Mouse (Mus musculus) G1E (cell line): Measurements from ENCODE around the gene Dedd2. TPM values are rescaled to one million over a fixed set of nuclear protein-coding genes. Genes with fewer than 3 reads are reported as not detected.

Source experiments
- ATAC-seq: 2 replicates; pipeline ENCODE4 v1.8.0; 2016; ENCODE audit warnings: mild to moderate bottlenecking; ENCODE audit not compliant: insufficient number of reproducible peaks, poor library complexity, low FRiP score, severe bottlenecking; ENCODE audit errors: extremely low read depth
- DNase-seq: peaks from one replicate; pipeline ENCODE4 v3.0.0; 2012; ENCODE audit warnings: low spot score
- H3K27me3 ChIP-seq: 2 replicates; pipeline ENCODE4 v1.6.1; 2012; ENCODE audit warnings: mild to moderate bottlenecking, low read length, inconsistent platforms; ENCODE audit not compliant: insufficient read depth
- H3K36me3 ChIP-seq: replicated peaks from 2 replicates; pipeline ENCODE3; 2012; ENCODE audit warnings: mild to moderate bottlenecking, inconsistent platforms
- H3K4me1 ChIP-seq: 2 replicates; pipeline ENCODE4 v1.6.1; 2012; ENCODE audit warnings: low read depth, low read length, inconsistent platforms, mixed read lengths; ENCODE audit not compliant: insufficient read depth
- H3K4me3 ChIP-seq: 2 replicates; pipeline ENCODE4 v1.5.1; 2012; ENCODE audit warnings: low read depth, mild to moderate bottlenecking, inconsistent platforms, low read length, moderate library complexity, mixed read lengths
- H3K9me3 ChIP-seq: replicated peaks from 2 replicates; pipeline ENCODE4 v1.6.1; 2012; ENCODE audit warnings: inconsistent platforms
- CTCF ChIP-seq: IDR thresholded peaks from 2 replicates; pipeline ENCODE4 v1.5.1; 2012; ENCODE audit warnings: low read depth, low read length, inconsistent platforms, mixed read lengths
- GATA1 ChIP-seq: IDR thresholded peaks from 2 replicates; pipeline ENCODE4 v1.6.1; 2012; ENCODE audit warnings: borderline replicate concordance, low read length, inconsistent platforms, mixed read lengths
- GATA2 ChIP-seq: IDR thresholded peaks from 2 replicates; pipeline ENCODE4 v1.6.1; 2012; ENCODE audit warnings: low read depth, low read length, inconsistent platforms, borderline replicate concordance
- POLR2AphosphoS5 ChIP-seq: IDR thresholded peaks from 2 replicates; pipeline ENCODE4 v1.6.1; 2012; ENCODE audit warnings: low read depth, low read length, inconsistent platforms; ENCODE audit not compliant: insufficient replicate concordance
- TAL1 ChIP-seq: conservative IDR thresholded peaks from 2 replicates; pipeline ENCODE4 v1.6.1; 2012; ENCODE audit warnings: low read depth, low read length, inconsistent platforms, mixed read lengths
- polyA plus RNA-seq: library from polyadenylated mRNA; stranded (reverse); fragments of >175 nt; gene quantifications from 2 replicates; pipeline ENCODE4 v1.2.3, GENCODE M21; 2012
- total RNA-seq, 2 experiments: library from RNA; stranded (forward) in 1 of 2; stranded (reverse) in 1 of 2; fragments of 200-1000 nt in 1 of 2; fragments of >200 nt in 1 of 2; fragmentation: Nextera tagmentation in 1 of 2; gene quantifications; 2 replicates each; pipeline ENCODE4 v1.2.3; 2014 to 2017

Gene Dedd2
- total and polyA plus RNA-seq, 3 experiments: 9.7 to 43.7 (median 13.1) TPM

GRCm38 (mm10) chr7:25151916-25152556 lies 68.4 kb downstream of the Dedd2 start:
- no peak for ATAC-seq
- no peak overlapping the region for H3K4me3 ChIP-seq
- peaks cover 61% of the 10 kb centered on the region for H3K4me1 ChIP-seq
- TF ChIP-seq TAL1: no peak
- no peak for TF ChIP-seq CTCF
- DNase-seq: no peak
- H3K9me3 ChIP-seq: no peaks in the 10 kb centered on the region
- H3K27me3 ChIP-seq: peaks cover 30% of the 10 kb centered on the region; the same call in 1 of the 2 replicates
- no peaks in the 10 kb centered on the region for H3K36me3 ChIP-seq

GRCm38 (mm10) chr7:25151009-25151408 lies 69.4 kb downstream of the Dedd2 start:
- no peak for ATAC-seq
- no peaks in the 10 kb centered on the region for H3K36me3 ChIP-seq
- peaks cover 51% of the 10 kb centered on the region for H3K4me1 ChIP-seq
- peaks cover 30% of the 10 kb centered on the region; the same call in 1 of the 2 replicates for H3K27me3 ChIP-seq
- no peaks in the 10 kb centered on the region for H3K9me3 ChIP-seq
- TF ChIP-seq CTCF (no peak), GATA1 (no peak), TAL1 (no peak), GATA2 (no peak), POLR2AphosphoS5 (no peak)
- H3K4me3 ChIP-seq: no peak overlapping the region
- DNase-seq: no peak

GRCm38 (mm10) chr7:25150151-25150663 lies 70.2 kb downstream of the Dedd2 start:
- ATAC-seq: no peak
- DNase-seq: no peak
- Histone ChIP-seq H3K4me3 (no peak overlapping the region), H3K36me3 (no peaks in the 10 kb centered on the region), H3K27me3 (peaks cover 30% of the 10 kb centered on the region; the same call in 1 of the 2 replicates), H3K4me1 (peaks cover 43% of the 10 kb centered on the region), H3K9me3 (no peaks in the 10 kb centered on the region)
- TF ChIP-seq GATA1: no peak
- TF ChIP-seq POLR2AphosphoS5: no peak
- no peak for TF ChIP-seq CTCF
- no peak for TF ChIP-seq TAL1
- TF ChIP-seq GATA2: no peak

Other genes with a start within 250 kb of the Dedd2 start
- gene Rabac1, start 247.9 kb downstream of the Dedd2 start, total RNA-seq (2014; fragmentation: Nextera tagmentation): 11.7 and 17.3 TPM in 2 replicates
- 36.3 and 49.3 TPM in 2 replicates for gene Rabac1, start 247.9 kb downstream of the Dedd2 start, total RNA-seq (2017)
- gene Rabac1, start 247.9 kb downstream of the Dedd2 start, polyA plus RNA-seq: 79.9 and 99.9 TPM in 2 replicates
- gene Atp1a3, start 214.7 kb downstream of the Dedd2 start, total RNA-seq (2014; fragmentation: Nextera tagmentation): not detected in 2 replicates
- 0.06 and 0.11 TPM in 2 replicates for gene Atp1a3, start 214.7 kb downstream of the Dedd2 start, total RNA-seq (2017)
- gene Atp1a3, start 214.7 kb downstream of the Dedd2 start, polyA plus RNA-seq: 0.04 TPM in 1 of 2 replicates, not detected in the other
- gene Grik5, start 148.3 kb downstream of the Dedd2 start, total RNA-seq (2014; fragmentation: Nextera tagmentation): 168 and 198 TPM in 2 replicates
- 75.9 and 91.3 TPM in 2 replicates for gene Grik5, start 148.3 kb downstream of the Dedd2 start, total RNA-seq (2017)
- gene Grik5, start 148.3 kb downstream of the Dedd2 start, polyA plus RNA-seq: 85.8 and 94.6 TPM in 2 replicates
- 31.5 and 31.7 TPM in 2 replicates for gene Zfp574, start 148.0 kb downstream of the Dedd2 start, total RNA-seq (2014; fragmentation: Nextera tagmentation)
- 14.8 and 15.4 TPM in 2 replicates for gene Zfp574, start 148.0 kb downstream of the Dedd2 start, total RNA-seq (2017)
- gene Zfp574, start 148.0 kb downstream of the Dedd2 start, polyA plus RNA-seq: 66.3 and 69.0 TPM in 2 replicates
- 0.38 and 1.6 TPM in 2 replicates for gene Pou2f2, start 40.9 kb downstream of the Dedd2 start, total RNA-seq (2014; fragmentation: Nextera tagmentation)
- gene Pou2f2, start 40.9 kb downstream of the Dedd2 start, total RNA-seq (2017): 0.06 and 0.16 TPM in 2 replicates
- gene Pou2f2, start 40.9 kb downstream of the Dedd2 start, polyA plus RNA-seq: 0.58 and 0.59 TPM in 2 replicates
- 20.4 and 20.8 TPM in 2 replicates for gene Zfp526, start 810 bp upstream of the Dedd2 start, total RNA-seq (2014; fragmentation: Nextera tagmentation)
- gene Zfp526, start 810 bp upstream of the Dedd2 start, total RNA-seq (2017): 8.8 and 9.9 TPM in 2 replicates
- gene Zfp526, start 810 bp upstream of the Dedd2 start, polyA plus RNA-seq: 27.6 and 28.7 TPM in 2 replicates
- 154 and 167 TPM in 2 replicates for gene Gsk3a, start 17.2 kb upstream of the Dedd2 start, total RNA-seq (2014; fragmentation: Nextera tagmentation)
- gene Gsk3a, start 17.2 kb upstream of the Dedd2 start, total RNA-seq (2017): 38.9 and 41.6 TPM in 2 replicates
- gene Gsk3a, start 17.2 kb upstream of the Dedd2 start, polyA plus RNA-seq: 107 and 113 TPM in 2 replicates
- gene Erf, start 30.1 kb upstream of the Dedd2 start, total RNA-seq (2014; fragmentation: Nextera tagmentation): 31.5 and 43.4 TPM in 2 replicates
- gene Erf, start 30.1 kb upstream of the Dedd2 start, total RNA-seq (2017): 6.9 TPM in 2 replicates
- gene Erf, start 30.1 kb upstream of the Dedd2 start, polyA plus RNA-seq: 97.7 and 117 TPM in 2 replicates
- gene Cic, start 47.1 kb upstream of the Dedd2 start, total RNA-seq (2014; fragmentation: Nextera tagmentation): 154 and 160 TPM in 2 replicates
- gene Cic, start 47.1 kb upstream of the Dedd2 start, total RNA-seq (2017): 32.2 and 36.6 TPM in 2 replicates
- gene Cic, start 47.1 kb upstream of the Dedd2 start, polyA plus RNA-seq: 381 and 382 TPM in 2 replicates
- 39.0 and 41.3 TPM in 2 replicates for gene Pafah1b3, start 77.4 kb upstream of the Dedd2 start, total RNA-seq (2014; fragmentation: Nextera tagmentation)
- 76.9 and 94.6 TPM in 2 replicates for gene Pafah1b3, start 77.4 kb upstream of the Dedd2 start, total RNA-seq (2017)
- 69.0 and 79.2 TPM in 2 replicates for gene Pafah1b3, start 77.4 kb upstream of the Dedd2 start, polyA plus RNA-seq
- not detected in 2 replicates for gene Prr19, start 80.8 kb upstream of the Dedd2 start, total RNA-seq (2014; fragmentation: Nextera tagmentation)
- not detected in 2 replicates for gene Prr19, start 80.8 kb upstream of the Dedd2 start, total RNA-seq (2017)
- 0.07 TPM in 1 of 2 replicates, not detected in the other for gene Prr19, start 80.8 kb upstream of the Dedd2 start, polyA plus RNA-seq
- not detected in 2 replicates for gene Tmem145, start 85.5 kb upstream of the Dedd2 start, total RNA-seq (2014; fragmentation: Nextera tagmentation)
- gene Tmem145, start 85.5 kb upstream of the Dedd2 start, total RNA-seq (2017): not detected in 2 replicates
- not detected in 2 replicates for gene Tmem145, start 85.5 kb upstream of the Dedd2 start, polyA plus RNA-seq
- gene Megf8, start 96.5 kb upstream of the Dedd2 start, total RNA-seq (2014; fragmentation: Nextera tagmentation): 14.3 and 14.4 TPM in 2 replicates
- 6.3 and 7.5 TPM in 2 replicates for gene Megf8, start 96.5 kb upstream of the Dedd2 start, total RNA-seq (2017)
- gene Megf8, start 96.5 kb upstream of the Dedd2 start, polyA plus RNA-seq: 24.4 and 25.3 TPM in 2 replicates
- not detected in 2 replicates for gene Cnfn, start 149.1 kb upstream of the Dedd2 start, total RNA-seq (2014; fragmentation: Nextera tagmentation)
- gene Cnfn, start 149.1 kb upstream of the Dedd2 start, total RNA-seq (2017): not detected in 2 replicates
- gene Cnfn, start 149.1 kb upstream of the Dedd2 start, polyA plus RNA-seq: not detected in 2 replicates
- 6.1 and 13.0 TPM in 2 replicates for gene Lipe, start 178.1 kb upstream of the Dedd2 start, total RNA-seq (2014; fragmentation: Nextera tagmentation)
- gene Lipe, start 178.1 kb upstream of the Dedd2 start, total RNA-seq (2017): 4.6 and 4.8 TPM in 2 replicates
- gene Lipe, start 178.1 kb upstream of the Dedd2 start, polyA plus RNA-seq: 15.7 and 16.1 TPM in 2 replicates
- not detected in 2 replicates for gene Cxcl17, start 192.3 kb upstream of the Dedd2 start, total RNA-seq (2014; fragmentation: Nextera tagmentation)
- gene Cxcl17, start 192.3 kb upstream of the Dedd2 start, total RNA-seq (2017): not detected in 2 replicates
- not detected in 2 replicates for gene Cxcl17, start 192.3 kb upstream of the Dedd2 start, polyA plus RNA-seq